Mouse (Mus musculus) B cell, adult 2 months (primary cell): ENCODE results near the gene Plk2.
A peak's percentile ranks its signal among the peaks of the same experiment; 100 is the strongest.
"Not testable (repeated sequence)": the region's sequence is repeated elsewhere in the genome, so short reads cannot be mapped to it uniquely, and the experiment has no call there.

ENCODE experiments used
- DNase-seq, 2 experiments: peaks; one replicate each; pipeline ENCODE4 v3.0.0; 2022

The Plk2 gene

GRCm38 (mm10) chr13:110394291-110395178 lies at the start of gene Plk2:
Plk2 (plus strand) TSS chr13:110395046.
- peak; percentile 99 for DNase-seq

GRCm38 (mm10) chr13:110346707-110347106 lies 48.1 kb upstream of the Plk2 start:
- DNase-seq: no peak

GRCm38 (mm10) chr13:110351051-110351450 lies 43.8 kb upstream of the Plk2 start:
- DNase-seq: no peak

GRCm38 (mm10) chr13:110356941-110357340 lies 37.9 kb upstream of the Plk2 start, which contains the start of gene Gapt:
Gapt (minus strand) TSS chr13:110357199.
- peak; percentile 55 for DNase-seq

- DNase-seq: peak in 1 of 2 experiments; percentile 23
Observed at GRCm38 (mm10) chr13:110363722-110364121, 31.1 kb upstream of the Plk2 start.

GRCm38 (mm10) chr13:110366477-110366876 lies 28.4 kb upstream of the Plk2 start:
- no peak for DNase-seq

GRCm38 (mm10) chr13:110367961-110368555 lies 26.8 kb upstream of the Plk2 start:
- no peak for DNase-seq

GRCm38 (mm10) chr13:110368556-110369040 lies 26.2 kb upstream of the Plk2 start:
- DNase-seq: peak; percentile 81 to 83

- DNase-seq: no peak
Observed at GRCm38 (mm10) chr13:110369673-110370072, 25.2 kb upstream of the Plk2 start.

GRCm38 (mm10) chr13:110382447-110382901 lies 12.4 kb upstream of the Plk2 start:
- DNase-seq: peak; percentile 61 to 63

GRCm38 (mm10) chr13:110384514-110384913 lies 10.3 kb upstream of the Plk2 start:
- no peak for DNase-seq

GRCm38 (mm10) chr13:110392210-110392609 lies 2.6 kb upstream of the Plk2 start:
- peak; percentile 70 to 75 for DNase-seq

- DNase-seq: no peak
Observed at GRCm38 (mm10) chr13:110392631-110393030, 2.2 kb upstream of the Plk2 start.

- DNase-seq: no peak
Observed at GRCm38 (mm10) chr13:110395179-110395794, 441 bp downstream of the Plk2 start.

- DNase-seq: no peak
Observed at GRCm38 (mm10) chr13:110395916-110396685, 1.3 kb downstream of the Plk2 start.

GRCm38 (mm10) chr13:110397750-110398149 lies 2.9 kb downstream of the Plk2 start:
- DNase-seq: no peak

- no peak for DNase-seq
Observed at GRCm38 (mm10) chr13:110398513-110399270, 3.8 kb downstream of the Plk2 start.

- no peak for DNase-seq
Observed at GRCm38 (mm10) chr13:110401443-110401842, 6.6 kb downstream of the Plk2 start.

GRCm38 (mm10) chr13:110401877-110402276 lies 7.0 kb downstream of the Plk2 start:
- DNase-seq: no peak

- no peak for DNase-seq
Observed at GRCm38 (mm10) chr13:110404059-110404458, 9.2 kb downstream of the Plk2 start.

- not testable (repeated sequence) for DNase-seq
Observed at GRCm38 (mm10) chr13:110404686-110405085, 9.8 kb downstream of the Plk2 start.

- peak; percentile 41 to 53 for DNase-seq
Observed at GRCm38 (mm10) chr13:110406152-110406551, 11.3 kb downstream of the Plk2 start.
